Mouse (Mus musculus) liver, adult 2 months (tissue): ENCODE data around the gene Spred2.

Experiments used
- CTCF ChIP-seq: fragments of 200-500 bp; IDR thresholded peaks from 2 replicates; pipeline ENCODE4 v1.5.1; 2011; ENCODE audit warnings: low read depth, low read length, control low read depth
- POLR2A ChIP-seq: fragments of 200-500 bp; IDR thresholded peaks from 2 replicates; pipeline ENCODE4 v1.6.1; 2011; ENCODE audit warnings: low read length, control low read depth; ENCODE audit not compliant: insufficient read depth; ENCODE audit errors: extremely low read depth

DNA sequence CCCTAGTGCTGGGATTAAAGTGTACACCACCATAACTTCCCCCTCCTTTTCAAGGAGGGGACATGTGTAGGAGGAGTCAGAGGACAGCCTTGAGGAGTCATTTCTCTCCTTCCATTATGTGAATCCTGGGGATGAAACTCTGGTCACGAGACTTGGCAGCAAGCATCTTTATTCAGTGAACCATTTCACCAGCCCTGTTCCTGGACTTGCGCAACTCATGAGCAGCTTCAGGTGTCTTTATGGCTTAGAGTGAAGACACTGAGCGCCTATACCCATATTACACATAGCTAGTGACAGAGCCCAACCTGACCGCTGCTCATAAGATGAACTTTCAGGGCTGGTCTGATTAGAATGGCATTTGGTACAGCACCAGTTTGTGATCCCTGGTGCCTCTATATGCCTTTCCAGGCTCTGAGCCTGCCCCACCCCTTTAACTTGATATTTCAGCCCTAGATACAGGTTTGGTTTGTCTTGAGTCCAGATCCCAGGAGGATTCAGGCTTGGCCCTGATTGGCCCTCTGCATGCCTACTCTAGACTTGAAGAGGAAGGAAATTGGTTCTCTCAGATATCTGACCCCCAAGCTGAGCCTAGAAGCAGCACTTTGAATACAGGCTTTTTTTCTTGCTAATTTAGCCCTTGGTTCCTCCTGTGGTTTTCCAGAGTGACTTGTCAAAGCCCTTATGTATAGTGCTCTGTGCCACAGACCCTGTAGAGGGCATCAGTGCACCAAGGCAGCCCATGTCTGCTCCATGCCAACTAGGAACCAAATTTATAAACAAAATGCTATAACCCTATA, 48.0 kb downstream of the Spred2 start:
- peak; percentile 47 for TF ChIP-seq CTCF
- no peak for TF ChIP-seq POLR2A
